Mouse (Mus musculus) myocyte (in vitro differentiated cells): ENCODE data around the gene Rnf216.

Experiments used
- CEBPB ChIP-seq: IDR thresholded peaks from 2 replicates; pipeline ENCODE4 v1.6.1; 2011; ENCODE audit warnings: mild to moderate bottlenecking, moderate library complexity; ENCODE audit not compliant: poor library complexity, insufficient read depth, severe bottlenecking
- E2F4 ChIP-seq: IDR thresholded peaks from one replicate; pipeline ENCODE4 v1.6.1; 2011; ENCODE audit warnings: mild to moderate bottlenecking, control low read depth, moderate library complexity; ENCODE audit not compliant: insufficient read depth
- MAX ChIP-seq: IDR thresholded peaks from one replicate; pipeline ENCODE4 v1.6.1; 2011; ENCODE audit warnings: low read depth, mild to moderate bottlenecking, control low read depth
- MYOD1 ChIP-seq, 3 experiments: IDR thresholded peaks; one replicate each; pipeline ENCODE4 v1.6.1; 2011; ENCODE audit warnings: control low read depth in 2 of 3, low read depth in 2 of 3, mild to moderate bottlenecking in 2 of 3, moderate library complexity in 1 of 3; ENCODE audit not compliant: insufficient read length in 2 of 3, control insufficient read depth in 1 of 3
- MYOG ChIP-seq, 3 experiments: IDR thresholded peaks; one replicate each; pipeline ENCODE4 v1.6.1; 2011; ENCODE audit warnings: control low read depth in 2 of 3, low read depth in 2 of 3, mild to moderate bottlenecking in 2 of 3; ENCODE audit not compliant: insufficient read length in 2 of 3, control insufficient read depth in 1 of 3, insufficient read depth in 1 of 3
- POLR2A ChIP-seq: IDR thresholded peaks from one replicate; pipeline ENCODE4 v1.6.1; 2011; ENCODE audit warnings: low read depth, mild to moderate bottlenecking, control low read depth, moderate library complexity; ENCODE audit not compliant: insufficient read length
- POLR2AphosphoS2 ChIP-seq: IDR thresholded peaks from one replicate; pipeline ENCODE4 v1.6.1; 2011; ENCODE audit warnings: low read depth, control low read depth; ENCODE audit not compliant: insufficient read length
- REST ChIP-seq: IDR thresholded peaks from one replicate; pipeline ENCODE4 v1.6.1; 2011; ENCODE audit warnings: mild to moderate bottlenecking, control low read depth, moderate library complexity; ENCODE audit not compliant: insufficient read depth, insufficient read length
- SRF ChIP-seq: IDR thresholded peaks from one replicate; pipeline ENCODE4 v1.6.1; 2011; ENCODE audit warnings: low read depth; ENCODE audit not compliant: control insufficient read depth, insufficient read length
- TCF12 ChIP-seq: IDR thresholded peaks from one replicate; pipeline ENCODE4 v1.6.1; 2011; ENCODE audit warnings: mild to moderate bottlenecking, control low read depth; ENCODE audit not compliant: poor library complexity, insufficient read depth, severe bottlenecking

DNA sequence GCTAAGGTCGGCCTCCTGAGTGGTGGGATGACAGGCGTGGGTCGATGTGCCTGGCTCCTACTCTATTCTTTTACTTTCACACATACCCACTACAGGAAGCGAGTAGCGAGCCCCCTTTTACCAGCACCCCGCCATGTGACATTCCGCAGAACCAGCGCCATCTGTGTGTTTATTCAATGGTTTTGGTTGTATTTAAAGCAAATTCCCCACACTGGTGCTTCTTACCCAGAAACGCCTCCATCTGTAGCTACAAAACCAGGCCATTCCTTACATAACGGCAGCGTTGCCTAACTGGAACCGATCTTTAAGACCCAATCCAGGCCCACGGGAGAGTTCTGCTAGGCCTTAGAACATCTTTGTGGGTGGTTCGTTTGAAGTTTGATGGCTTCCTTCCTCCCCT is 144.4 kb downstream of the Rnf216 start:
- TF ChIP-seq POLR2A (no peak), POLR2AphosphoS2 (no peak), SRF (no peak), MAX (no peak), MYOG (IDR thresholded peaks at IDR 0.05; ENCODE audit: control insufficient read depth in 1 of 3, insufficient read depth in 1 of 3, insufficient read length in 2 of 3, low read depth in 2 of 3) (no peak), TCF12 (no peak), CEBPB (no peak), REST (no peak), E2F4 (no peak), MYOD1 (IDR thresholded peaks at IDR 0.05; ENCODE audit: control insufficient read depth in 1 of 3, insufficient read length in 2 of 3, low read depth in 2 of 3) (no peak)
